Mouse (Mus musculus): ENCODE measurements at regions not wholly inside any gene's neighbourhood (a gene's known extent, or its start where the extent isn't known, plus 50 kb on each side); places are given as distances from the start of the nearest gene placed in this dataset.
"Not testable (repeated sequence)": the region's sequence is repeated elsewhere in the genome, so short reads cannot be mapped to it uniquely, and the experiment has no call there.

DNA sequence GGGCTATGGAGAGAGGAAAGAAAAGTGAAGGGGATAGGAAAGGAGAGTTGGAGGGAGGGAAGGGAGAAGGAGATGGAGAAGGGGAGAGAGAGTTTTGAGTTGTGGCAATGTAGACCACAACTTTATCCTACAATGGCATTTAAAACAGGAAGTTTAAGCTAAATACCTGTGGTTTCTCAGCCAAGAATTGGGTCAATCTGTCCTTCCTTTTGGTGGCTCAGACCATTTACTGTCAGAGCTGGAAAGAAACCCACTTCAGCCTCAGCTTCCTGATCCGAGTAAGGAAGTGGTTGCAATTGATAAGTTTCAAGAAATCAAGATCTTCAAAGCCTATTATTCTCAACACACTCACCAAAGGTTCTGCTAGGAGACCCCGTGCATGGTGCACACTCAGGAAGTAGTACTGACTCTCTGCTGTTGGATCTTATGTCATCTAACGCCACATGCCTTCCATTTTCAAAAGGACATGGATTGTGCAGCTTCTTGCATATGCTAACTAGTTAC, 158.9 kb downstream of the Trib2 start:
- in situ Hi-C loops (cut with MboI; ENCODE audit: unreplicated experiment in 2 of 2) = no loop called here

DNA sequence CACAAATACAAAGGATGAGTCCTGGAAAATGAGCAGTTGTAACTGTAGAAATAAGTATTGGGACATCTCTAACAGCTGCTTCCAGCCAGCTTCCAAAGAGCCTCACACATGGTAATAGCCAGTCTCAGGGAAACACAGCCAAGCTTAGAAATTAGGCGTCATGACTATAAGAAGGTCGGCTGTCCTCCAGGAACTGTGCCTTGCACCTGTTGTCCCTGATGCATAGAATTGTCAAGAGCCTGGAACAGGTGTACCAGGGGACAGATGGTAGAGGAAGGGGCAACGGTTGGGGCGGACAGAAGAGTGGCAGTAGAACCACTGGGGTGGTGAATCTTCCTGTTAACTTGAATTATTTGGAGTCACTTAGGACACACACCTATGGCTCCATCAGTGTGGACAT, 162.1 kb downstream of the Trib2 start:
- in situ Hi-C loops (cut with MboI; ENCODE audit: unreplicated experiment in 2 of 2) = no loop called here

- in situ Hi-C loops (cut with MboI; ENCODE audit: unreplicated experiment in 2 of 2) = no loop called here
These were observed 163.4 kb downstream of the Trib2 start for GRCm38 (mm10) chr12:15653357-15653763.

GRCm38 (mm10) chr12:15651293-15651692, 165.4 kb downstream of the Trib2 start:
- in situ Hi-C loops (cut with MboI; ENCODE audit: unreplicated experiment in 2 of 2) = no loop called here

DNA sequence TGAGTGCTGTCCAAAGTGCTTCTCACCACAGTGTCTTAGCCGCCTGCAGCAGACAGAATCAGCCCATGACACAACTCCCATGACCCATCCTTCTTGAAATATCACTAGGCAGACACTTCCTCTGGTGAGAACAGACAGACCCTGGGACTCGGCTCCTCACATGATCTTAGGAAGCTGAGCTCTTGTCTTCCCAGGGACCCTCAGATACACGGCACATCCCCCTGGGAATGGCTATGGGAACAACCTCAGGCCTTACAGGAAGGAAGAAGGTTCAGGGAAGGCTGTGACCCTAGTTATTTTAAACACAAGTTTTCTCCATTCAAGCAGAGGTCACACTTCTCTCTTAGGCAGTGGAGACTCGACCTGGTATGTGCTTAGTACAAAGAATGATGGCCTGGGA, 166.8 kb downstream of the Trib2 start:
- in situ Hi-C loops (cut with MboI; ENCODE audit: unreplicated experiment in 2 of 2) = no loop called here

- in situ Hi-C loops (cut with MboI; ENCODE audit: unreplicated experiment in 2 of 2) = no loop called here
These were observed 167.5 kb downstream of the Trib2 start for GRCm38 (mm10) chr12:15649226-15649625.

DNA sequence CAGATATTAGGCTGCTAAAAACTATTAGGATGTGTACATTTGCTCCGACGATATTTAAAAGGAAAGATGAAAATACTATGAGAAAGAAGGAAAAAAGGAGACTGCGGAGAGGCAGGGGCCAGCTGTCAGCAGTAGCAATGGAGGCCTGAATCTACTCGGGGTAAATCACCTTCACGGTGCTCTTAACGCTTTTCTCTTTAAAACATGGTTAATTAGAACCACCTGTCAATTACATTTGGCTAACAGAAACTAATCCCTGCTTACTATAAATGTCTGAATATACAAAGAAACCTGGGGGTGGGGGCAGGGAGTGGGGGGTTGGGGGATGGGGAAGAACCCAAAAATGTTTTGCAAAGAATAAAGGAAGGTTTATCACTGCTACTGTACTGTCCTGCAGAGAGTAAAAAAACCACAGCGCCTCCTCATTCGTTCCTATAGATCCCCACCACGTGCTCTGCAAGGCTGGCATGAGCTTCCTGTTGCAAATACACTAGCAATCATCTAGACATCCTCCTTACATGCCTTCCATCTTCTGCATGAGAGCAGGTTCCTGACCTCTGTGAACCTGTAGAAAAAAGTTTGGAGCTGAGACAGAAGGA, 172.5 kb downstream of the Trib2 start:
- in situ Hi-C loops (cut with MboI; ENCODE audit: unreplicated experiment in 2 of 2) = no loop called here

GRCm38 (mm10) chr12:15643669-15644068, 173.1 kb downstream of the Trib2 start:
- in situ Hi-C loops (cut with MboI; ENCODE audit: unreplicated experiment in 2 of 2) = no loop called here

DNA sequence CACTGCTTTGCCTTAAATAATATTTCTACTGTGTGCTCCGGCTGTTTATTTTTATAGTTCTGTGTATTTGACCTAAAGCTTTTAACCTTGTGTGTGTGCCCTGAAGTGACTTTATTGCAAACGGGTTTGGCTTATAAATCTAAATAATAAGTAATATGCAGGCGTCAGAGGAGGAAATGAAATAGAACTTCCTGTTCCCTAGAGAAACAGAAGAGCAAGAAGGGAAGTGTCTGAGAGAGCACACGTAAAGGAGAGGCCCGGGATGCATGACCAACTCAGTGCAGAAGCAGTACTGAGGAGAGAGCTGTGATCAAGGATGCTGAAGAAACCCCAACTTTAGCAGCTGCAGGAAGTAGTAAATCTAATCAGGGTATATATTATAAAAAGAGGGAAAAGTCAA, 176.4 kb downstream of the Trib2 start:
- in situ Hi-C loops (cut with MboI; ENCODE audit: unreplicated experiment in 2 of 2) = no loop called here

DNA sequence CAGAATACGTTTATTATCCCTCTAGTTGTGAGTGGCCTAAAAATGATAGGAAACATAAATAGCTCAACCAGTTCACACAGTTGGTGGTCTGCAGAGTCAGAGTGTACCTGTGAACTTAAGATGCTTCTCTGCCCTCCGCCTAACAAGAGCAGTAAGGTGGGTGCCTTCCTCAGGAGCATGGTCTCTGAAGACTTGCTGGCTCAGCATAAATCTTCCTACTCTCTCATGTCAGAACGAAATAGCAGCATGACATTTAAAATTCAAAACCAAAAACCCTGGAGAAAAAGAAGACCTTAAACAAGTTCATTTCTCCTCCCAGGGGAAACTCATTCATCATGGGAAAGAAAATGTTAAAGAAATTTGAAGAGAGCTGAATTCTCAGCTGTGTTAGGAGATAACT, 186.8 kb downstream of the Trib2 start:
- in situ Hi-C loops (cut with MboI; ENCODE audit: unreplicated experiment in 2 of 2) = no loop called here

- in situ Hi-C loops (cut with MboI; ENCODE audit: unreplicated experiment in 2 of 2) = no loop called here
These were observed 197.2 kb downstream of the Trib2 start for GRCm38 (mm10) chr12:15619521-15619920.

GRCm38 (mm10) chr12:15617312-15617711, 199.4 kb downstream of the Trib2 start:
- in situ Hi-C loops (cut with MboI; ENCODE audit: unreplicated experiment in 2 of 2) = no loop called here

- in situ Hi-C loops (cut with MboI; ENCODE audit: unreplicated experiment in 2 of 2) = no loop called here
These were observed 204.7 kb downstream of the Trib2 start for GRCm38 (mm10) chr12:15611847-15612580.

DNA sequence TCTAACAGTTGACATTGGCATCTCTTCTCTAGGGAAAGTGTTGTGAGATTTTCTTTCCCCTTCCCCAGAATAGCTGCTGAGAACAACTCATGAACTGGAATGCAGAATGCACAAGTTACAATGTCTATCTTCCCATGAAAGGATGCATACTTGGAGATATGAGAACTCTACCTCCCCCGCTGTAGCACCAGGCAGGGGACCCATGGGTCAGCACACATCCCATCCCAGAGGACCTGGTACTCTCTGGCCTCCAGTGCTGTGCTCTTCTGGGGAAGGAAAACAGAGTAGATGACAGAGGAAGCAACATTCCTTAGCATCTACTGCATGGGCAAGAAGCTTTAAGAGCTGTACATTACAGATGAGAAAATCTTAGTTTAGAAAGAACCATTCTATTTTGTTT, 209.6 kb downstream of the Trib2 start:
- in situ Hi-C loops (cut with MboI; ENCODE audit: unreplicated experiment in 2 of 2) = loop anchor here in 1 of 2 experiments (5.0 to 10.0 kb wide), 2 partner anchors 768 to 930 kb away; no protein-coding TSS in a partner anchor

GRCm38 (mm10) chr12:15606095-15606494, 210.6 kb downstream of the Trib2 start:
- in situ Hi-C loops (cut with MboI; ENCODE audit: unreplicated experiment in 2 of 2) = loop anchor here in 1 of 2 experiments (5.0 to 10.0 kb wide), 2 partner anchors 769 to 931 kb away; no protein-coding TSS in a partner anchor

GRCm38 (mm10) chr12:15604630-15605029, 212.1 kb downstream of the Trib2 start:
- in situ Hi-C loops (cut with MboI; ENCODE audit: unreplicated experiment in 2 of 2) = loop anchor here in 1 of 2 experiments (5.0 to 10.0 kb wide), 2 partner anchors 770 to 933 kb away; no protein-coding TSS in a partner anchor

DNA sequence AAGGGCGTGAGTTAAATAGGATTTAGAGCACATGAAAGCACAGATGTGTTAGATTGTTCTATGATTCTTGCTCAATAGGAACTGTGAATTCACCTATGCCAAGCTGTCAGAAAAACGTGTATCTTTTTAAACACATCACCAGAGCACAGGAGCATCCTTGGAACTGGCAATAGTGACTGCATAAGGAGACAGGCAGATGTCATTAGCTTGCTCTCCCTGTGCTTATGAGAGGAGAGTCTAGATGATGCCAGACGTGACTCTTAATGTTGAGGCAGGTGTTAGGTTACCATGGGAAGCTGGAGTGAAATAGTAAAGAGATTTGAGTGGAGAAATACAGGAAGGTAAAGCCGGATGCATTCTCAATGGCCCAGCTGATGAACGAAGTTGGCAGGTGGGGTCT, 212.8 kb downstream of the Trib2 start:
- in situ Hi-C loops (cut with MboI; ENCODE audit: unreplicated experiment in 2 of 2) = loop anchor here in 1 of 2 experiments (10.0 kb wide), 1 partner anchor 771 kb away; no protein-coding TSS in a partner anchor

GRCm38 (mm10) chr12:15603319-15603718, 213.4 kb downstream of the Trib2 start:
- in situ Hi-C loops (cut with MboI; ENCODE audit: unreplicated experiment in 2 of 2) = loop anchor here in 1 of 2 experiments (10.0 kb wide), 1 partner anchor 771 kb away; no protein-coding TSS in a partner anchor

DNA sequence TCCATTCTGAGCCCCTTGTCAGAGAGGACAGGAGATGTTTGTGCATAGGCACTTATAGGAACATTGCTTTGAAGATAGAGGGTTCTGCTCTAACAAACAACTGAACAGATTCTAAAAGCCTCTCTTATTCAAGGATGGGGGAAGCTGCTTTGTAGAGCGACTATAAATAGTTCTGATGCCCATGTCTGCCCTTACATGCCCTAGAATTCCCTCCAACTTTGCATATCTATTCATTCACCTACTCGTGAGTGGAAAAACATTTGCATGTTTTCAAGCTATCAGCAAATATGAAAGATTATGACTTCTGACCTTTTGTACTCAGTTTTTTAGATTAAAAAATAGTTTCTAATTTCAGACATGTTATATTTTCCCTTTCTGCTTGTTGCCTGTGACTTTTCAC, 222.0 kb downstream of the Trib2 start:
- in situ Hi-C loops (cut with MboI; ENCODE audit: unreplicated experiment in 2 of 2) = no loop called here

- in situ Hi-C loops (cut with MboI; ENCODE audit: unreplicated experiment in 2 of 2) = not testable (repeated sequence)
These were observed 228.9 kb downstream of the Trib2 start for GRCm38 (mm10) chr12:15587864-15588263.

DNA sequence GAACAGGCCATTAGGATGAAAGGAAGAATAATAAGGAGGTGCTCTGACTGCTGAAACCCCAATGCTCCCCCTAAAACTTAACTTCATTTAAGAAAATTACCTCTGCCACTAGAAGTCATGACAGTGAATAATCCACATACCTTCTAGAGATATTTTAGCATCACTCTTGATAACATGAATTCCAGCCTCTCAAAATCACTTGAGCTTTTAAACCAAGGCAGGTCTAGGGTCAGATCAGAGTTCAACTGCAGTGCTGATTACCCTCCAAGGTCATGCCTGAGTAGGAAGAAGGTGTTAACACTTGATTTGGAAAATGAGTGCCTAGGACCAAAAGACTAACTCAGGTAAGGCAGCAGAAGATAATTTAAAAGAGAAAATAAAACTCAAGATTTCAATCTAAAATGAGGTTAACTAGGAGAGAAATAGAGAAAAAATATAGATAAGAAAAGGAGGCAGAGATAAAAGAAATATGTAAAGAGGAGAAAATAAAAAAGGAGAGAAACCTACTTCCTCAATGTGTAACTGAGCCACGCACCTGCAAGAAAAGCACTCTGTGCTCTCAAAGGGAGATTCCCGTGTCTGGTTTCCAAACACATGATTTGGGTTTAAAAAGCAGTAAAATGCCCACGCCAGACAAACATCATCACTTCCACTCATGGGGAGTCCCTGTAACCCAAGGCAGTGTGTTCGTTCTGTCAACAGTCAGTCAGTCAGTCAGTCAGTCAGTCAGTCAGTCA, 229.8 kb downstream of the Trib2 start:
- in situ Hi-C loops (cut with MboI; ENCODE audit: unreplicated experiment in 2 of 2) = no loop called here

Measured in v-Abl transformed pro-B cells (cell line).